Mouse (Mus musculus): ENCODE measurements around the gene Sytl2. TPM values are rescaled to one million over a fixed set of nuclear protein-coding genes. Genes with fewer than 3 reads are reported as not detected.

Sytl2 gene
- polyA plus RNA-seq, 1 experiment from 2014 or later: 0.42 TPM

DNA sequence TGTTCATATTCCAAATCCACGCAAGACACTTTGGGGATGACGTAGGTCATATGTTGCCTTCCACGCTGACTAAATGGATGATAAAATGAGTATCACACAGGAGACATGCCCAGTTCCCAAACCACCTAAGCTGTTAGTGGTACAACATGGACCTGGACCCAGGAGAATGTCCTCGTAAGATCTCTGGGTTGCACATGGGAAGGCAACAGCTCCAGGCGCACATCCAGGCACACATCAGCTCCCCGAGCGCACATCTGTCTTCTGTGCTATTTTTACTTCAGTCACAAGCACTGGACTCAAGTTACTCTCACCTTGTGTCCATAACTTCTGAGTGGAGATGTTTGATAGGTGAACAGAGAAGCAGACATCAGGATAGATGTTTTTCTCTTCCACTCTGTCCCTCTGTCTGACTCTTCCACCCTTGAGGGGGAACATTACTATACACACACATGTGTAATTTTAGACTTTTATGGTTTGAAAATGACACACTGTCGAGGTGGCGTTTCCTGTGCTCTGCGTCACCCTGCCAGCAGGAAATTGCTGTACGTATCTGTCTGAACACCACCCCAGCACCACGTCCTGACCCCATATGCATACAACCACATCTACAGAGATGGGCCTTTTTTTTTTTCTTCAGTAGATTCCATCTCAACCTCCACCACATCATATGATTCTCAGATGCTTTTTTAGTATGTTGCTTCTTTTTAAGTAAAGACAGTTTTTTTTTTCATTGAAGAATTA is 51.6 kb downstream of the Sytl2 start:
- no peak for ATAC-seq
- no peak overlapping the region for H3K4me2 ChIP-seq (ENCODE audit: low read depth, low read length)

DNA sequence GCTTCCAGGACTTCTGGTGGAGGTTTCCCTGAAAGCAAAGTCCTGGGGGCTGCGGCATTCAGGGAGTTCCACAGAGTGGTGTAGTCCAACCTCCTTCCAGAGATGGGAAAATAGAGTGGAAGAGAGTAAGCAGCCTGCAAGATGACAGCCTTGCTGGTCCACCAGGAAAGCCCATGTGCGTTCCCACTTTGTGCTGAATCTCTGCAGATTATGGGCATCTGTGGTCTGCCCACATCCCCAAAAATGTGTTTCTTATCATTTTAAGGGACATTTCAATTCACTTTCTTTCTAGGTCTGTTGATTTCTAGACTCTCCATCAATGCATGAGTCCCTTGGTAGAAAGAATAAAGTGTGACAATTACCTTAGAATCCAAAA is 52.2 kb downstream of the Sytl2 start:
- H3K4me2 ChIP-seq (ENCODE audit: low read depth, low read length): no peak overlapping the region
- no peak for TF ChIP-seq CTCF (IDR thresholded peaks at IDR 0.05; ENCODE audit: low read depth)
- TF ChIP-seq EP300 (IDR thresholded peaks at IDR 0.05; ENCODE audit: low read depth): no peak
- H3K36me3 ChIP-seq (replicated peaks; ENCODE audit: insufficient read depth, low read length): no peaks in the 10 kb centered on the region
- H3K4me3 ChIP-seq (ENCODE audit: low read depth, low read length): no peak overlapping the region
- DNase-seq: no peak
- H3K9me3 ChIP-seq (ENCODE audit: low read length): no peaks in the 10 kb centered on the region
- no peaks in the 10 kb centered on the region for H3K27me3 ChIP-seq (ENCODE audit: insufficient read depth, low read length)
- no peak overlapping the region for H3K27ac ChIP-seq (ENCODE audit: low read depth)
- WGBS (ENCODE audit: insufficient replicate concordance): 72% methylated on average over 2 of the region's 2 CpGs
- no peaks in the 10 kb centered on the region for H3K4me1 ChIP-seq (ENCODE audit: insufficient read depth)
- ATAC-seq: no peak
- H3K9ac ChIP-seq (replicated peaks): no peak overlapping the region

More for the DNA sequence above, 51.6 kb downstream of the Sytl2 start:
- TF ChIP-seq CTCF (IDR thresholded peaks at IDR 0.05; ENCODE audit: low read depth) (no peak), EP300 (IDR thresholded peaks at IDR 0.05; ENCODE audit: low read depth) (no peak)
- no peaks in the 10 kb centered on the region for H3K4me1 ChIP-seq (ENCODE audit: insufficient read depth)
- H3K27me3 ChIP-seq (ENCODE audit: insufficient read depth, low read length): no peaks in the 10 kb centered on the region
- H3K9ac ChIP-seq (replicated peaks): no peak overlapping the region
- no peaks in the 10 kb centered on the region for H3K36me3 ChIP-seq (replicated peaks; ENCODE audit: insufficient read depth, low read length)
- DNase-seq: no peak
- H3K27ac ChIP-seq (ENCODE audit: low read depth): no peak overlapping the region
- WGBS (ENCODE audit: insufficient replicate concordance): 46% methylated on average over 12 of the region's 12 CpGs
- no peak overlapping the region for H3K4me3 ChIP-seq (ENCODE audit: low read depth, low read length)
- H3K9me3 ChIP-seq (ENCODE audit: low read length): no peaks in the 10 kb centered on the region

DNA sequence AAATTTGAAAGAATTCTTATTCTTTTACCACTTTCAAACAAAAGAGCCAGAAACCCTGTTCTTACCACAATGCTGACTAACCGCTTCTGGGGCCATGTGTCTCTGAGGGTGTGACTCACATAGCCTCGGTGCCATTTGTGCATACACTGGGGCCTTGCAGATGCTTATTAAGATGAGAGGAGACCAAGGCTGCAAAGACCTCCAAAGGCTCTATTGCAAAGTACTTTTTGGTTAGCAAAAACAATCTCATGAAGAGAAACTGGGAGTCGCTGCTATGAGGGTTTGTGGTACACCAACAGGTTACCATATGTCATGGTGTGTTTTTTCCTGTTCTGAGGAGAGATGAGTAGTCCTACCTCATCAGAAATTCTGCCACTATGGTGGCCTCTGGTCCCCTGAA is 53.4 kb downstream of the Sytl2 start:
- Histone ChIP-seq H3K9me3 (ENCODE audit: low read length) (no peaks in the 10 kb centered on the region), H3K4me1 (ENCODE audit: insufficient read depth) (no peaks in the 10 kb centered on the region), H3K4me2 (ENCODE audit: low read depth, low read length) (no peak overlapping the region), H3K4me3 (ENCODE audit: low read depth, low read length) (no peak overlapping the region), H3K27me3 (ENCODE audit: insufficient read depth, low read length) (no peaks in the 10 kb centered on the region), H3K27ac (ENCODE audit: low read depth) (no peak overlapping the region), H3K36me3 (replicated peaks; ENCODE audit: insufficient read depth, low read length) (no peaks in the 10 kb centered on the region), H3K9ac (replicated peaks) (no peak overlapping the region)
- DNase-seq (no peak), ATAC-seq (no peak)
- TF ChIP-seq EP300 (IDR thresholded peaks at IDR 0.05; ENCODE audit: low read depth) (no peak), CTCF (IDR thresholded peaks at IDR 0.05; ENCODE audit: low read depth) (no peak)
- 55% methylated on average over 3 of the region's 3 CpGs for WGBS (ENCODE audit: insufficient replicate concordance)

DNA sequence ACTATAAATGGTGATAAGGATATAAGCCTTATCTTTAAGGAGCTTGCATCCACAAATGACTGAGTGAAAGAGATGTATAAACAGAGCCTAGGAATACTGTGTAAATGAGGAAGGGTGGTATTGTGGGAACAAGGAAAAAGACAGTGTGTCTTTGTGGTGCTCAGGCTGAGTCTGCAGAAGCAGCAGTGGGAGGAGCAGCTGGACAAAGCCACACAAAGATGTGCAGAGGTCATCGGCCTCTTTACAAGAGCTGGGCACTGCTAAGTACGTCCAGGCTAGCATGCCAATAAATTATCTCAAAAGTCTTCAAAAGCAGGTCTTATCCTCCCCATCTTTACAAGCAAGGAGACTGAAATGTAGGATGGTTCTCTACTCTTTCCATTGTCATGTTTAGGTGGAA is 53.9 kb downstream of the Sytl2 start:
- no peaks in the 10 kb centered on the region for H3K4me1 ChIP-seq (ENCODE audit: insufficient read depth)
- no peaks in the 10 kb centered on the region for H3K9me3 ChIP-seq (ENCODE audit: low read length)
- no peak overlapping the region for H3K27ac ChIP-seq (ENCODE audit: low read depth)
- DNase-seq (no peak), ATAC-seq (no peak)
- H3K4me3 ChIP-seq (ENCODE audit: low read depth, low read length): no peak overlapping the region
- H3K4me2 ChIP-seq (ENCODE audit: low read depth, low read length): no peak overlapping the region
- H3K27me3 ChIP-seq (ENCODE audit: insufficient read depth, low read length): no peaks in the 10 kb centered on the region
- H3K36me3 ChIP-seq (replicated peaks; ENCODE audit: insufficient read depth, low read length): no peaks in the 10 kb centered on the region
- H3K9ac ChIP-seq (replicated peaks): no peak overlapping the region
- no peak for TF ChIP-seq EP300 (IDR thresholded peaks at IDR 0.05; ENCODE audit: low read depth)
- no peak for TF ChIP-seq CTCF (IDR thresholded peaks at IDR 0.05; ENCODE audit: low read depth)
- WGBS (ENCODE audit: insufficient replicate concordance): 66% methylated on average over 2 of the region's 2 CpGs

DNA sequence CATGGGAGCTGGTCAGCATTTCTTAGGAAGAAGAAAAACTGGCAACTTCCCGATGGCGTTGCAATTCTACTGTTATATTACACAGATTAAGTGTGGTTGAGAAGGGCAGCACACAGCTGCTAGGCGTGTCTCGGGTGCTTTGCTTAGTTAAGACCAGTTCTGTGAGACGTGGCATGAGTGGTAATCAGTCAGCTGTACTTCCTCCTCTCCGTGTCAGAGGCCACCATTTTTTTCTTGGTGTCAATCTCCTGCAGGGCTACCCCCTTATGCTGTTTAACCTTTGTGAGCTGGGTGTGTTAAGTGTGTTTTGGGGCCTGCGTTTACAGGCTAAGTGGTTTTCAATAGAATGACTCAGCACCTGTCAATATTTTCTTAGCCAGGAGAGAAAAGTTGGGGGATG is 60.7 kb downstream of the Sytl2 start:
- no peak overlapping the region for H3K4me3 ChIP-seq (ENCODE audit: low read depth, low read length)
- WGBS (ENCODE audit: insufficient replicate concordance): 26% methylated on average over 7 of the region's 7 CpGs
- no peaks in the 10 kb centered on the region for H3K4me1 ChIP-seq (ENCODE audit: insufficient read depth)
- H3K27me3 ChIP-seq (ENCODE audit: insufficient read depth, low read length): no peaks in the 10 kb centered on the region
- no peak overlapping the region for H3K9ac ChIP-seq (replicated peaks)
- no peaks in the 10 kb centered on the region for H3K36me3 ChIP-seq (replicated peaks; ENCODE audit: insufficient read depth, low read length)
- no peaks in the 10 kb centered on the region for H3K9me3 ChIP-seq (ENCODE audit: low read length)
- ATAC-seq: no peak
- H3K4me2 ChIP-seq (ENCODE audit: low read depth, low read length): no peak overlapping the region
- no peak overlapping the region for H3K27ac ChIP-seq (ENCODE audit: low read depth)
- DNase-seq: no peak
- TF ChIP-seq CTCF (IDR thresholded peaks at IDR 0.05; ENCODE audit: low read depth) (no peak), EP300 (IDR thresholded peaks at IDR 0.05; ENCODE audit: low read depth) (no peak)

DNA sequence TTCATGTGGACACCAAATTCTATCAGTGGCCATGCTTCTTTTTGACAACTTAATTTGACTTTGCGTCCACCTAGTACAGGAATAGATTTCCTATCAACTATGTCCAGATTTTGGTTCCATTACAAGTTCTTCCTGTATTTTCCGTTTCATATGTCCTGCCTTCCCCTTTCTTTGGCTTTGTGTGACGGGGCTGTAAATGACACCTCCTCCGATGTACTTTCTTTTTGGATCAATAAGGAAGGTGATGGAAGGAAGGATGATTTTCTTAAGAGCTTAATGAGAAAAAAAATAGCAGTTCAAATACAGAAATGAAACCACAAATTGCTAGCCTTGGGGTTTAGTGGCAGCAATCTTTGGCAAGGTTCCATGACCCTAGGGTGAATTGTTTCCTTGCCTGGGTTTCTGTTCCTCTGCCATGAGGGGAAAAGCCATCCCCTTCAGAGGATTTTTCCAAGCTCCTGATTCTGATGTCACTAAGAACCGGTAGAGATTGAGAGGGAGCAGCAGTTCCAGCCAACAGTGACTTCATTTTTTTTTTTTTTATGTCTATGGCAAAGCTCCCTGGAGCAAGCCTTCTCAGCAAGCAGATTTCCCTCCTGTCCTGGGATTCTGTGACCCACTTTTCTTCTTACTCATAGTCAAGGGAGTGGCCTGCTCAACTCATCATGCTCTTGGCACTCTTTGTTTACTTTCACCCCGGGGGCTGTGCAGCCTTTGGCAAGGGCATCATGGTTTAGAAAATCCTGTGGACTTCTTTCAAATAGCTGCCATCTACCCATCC is 68.2 kb downstream of the Sytl2 start:
- Histone ChIP-seq H3K27me3 (ENCODE audit: insufficient read depth, low read length) (no peaks in the 10 kb centered on the region), H3K36me3 (replicated peaks; ENCODE audit: insufficient read depth, low read length) (no peaks in the 10 kb centered on the region), H3K4me3 (ENCODE audit: low read depth, low read length) (no peak overlapping the region), H3K4me2 (ENCODE audit: low read depth, low read length) (no peak overlapping the region), H3K27ac (ENCODE audit: low read depth) (no peak overlapping the region), H3K9ac (replicated peaks) (no peak overlapping the region), H3K9me3 (ENCODE audit: low read length) (no peaks in the 10 kb centered on the region), H3K4me1 (ENCODE audit: insufficient read depth) (no peaks in the 10 kb centered on the region)
- no peak for ATAC-seq
- TF ChIP-seq CTCF (IDR thresholded peaks at IDR 0.05; ENCODE audit: low read depth): no peak
- TF ChIP-seq EP300 (IDR thresholded peaks at IDR 0.05; ENCODE audit: low read depth): no peak
- 55% methylated on average over 6 of the region's 6 CpGs for WGBS (ENCODE audit: insufficient replicate concordance)
- no peak for DNase-seq
